Mouse (Mus musculus): ENCODE results near the gene Ptk7. TPM values are rescaled to one million over a fixed set of nuclear protein-coding genes. Genes with fewer than 3 reads are reported as not detected.
A peak's percentile ranks its signal among the peaks of the same experiment; 100 is the strongest.

Ptk7 gene
- 7.2 and 15.6 TPM in 2 replicates for total RNA-seq (2017)

DNA sequence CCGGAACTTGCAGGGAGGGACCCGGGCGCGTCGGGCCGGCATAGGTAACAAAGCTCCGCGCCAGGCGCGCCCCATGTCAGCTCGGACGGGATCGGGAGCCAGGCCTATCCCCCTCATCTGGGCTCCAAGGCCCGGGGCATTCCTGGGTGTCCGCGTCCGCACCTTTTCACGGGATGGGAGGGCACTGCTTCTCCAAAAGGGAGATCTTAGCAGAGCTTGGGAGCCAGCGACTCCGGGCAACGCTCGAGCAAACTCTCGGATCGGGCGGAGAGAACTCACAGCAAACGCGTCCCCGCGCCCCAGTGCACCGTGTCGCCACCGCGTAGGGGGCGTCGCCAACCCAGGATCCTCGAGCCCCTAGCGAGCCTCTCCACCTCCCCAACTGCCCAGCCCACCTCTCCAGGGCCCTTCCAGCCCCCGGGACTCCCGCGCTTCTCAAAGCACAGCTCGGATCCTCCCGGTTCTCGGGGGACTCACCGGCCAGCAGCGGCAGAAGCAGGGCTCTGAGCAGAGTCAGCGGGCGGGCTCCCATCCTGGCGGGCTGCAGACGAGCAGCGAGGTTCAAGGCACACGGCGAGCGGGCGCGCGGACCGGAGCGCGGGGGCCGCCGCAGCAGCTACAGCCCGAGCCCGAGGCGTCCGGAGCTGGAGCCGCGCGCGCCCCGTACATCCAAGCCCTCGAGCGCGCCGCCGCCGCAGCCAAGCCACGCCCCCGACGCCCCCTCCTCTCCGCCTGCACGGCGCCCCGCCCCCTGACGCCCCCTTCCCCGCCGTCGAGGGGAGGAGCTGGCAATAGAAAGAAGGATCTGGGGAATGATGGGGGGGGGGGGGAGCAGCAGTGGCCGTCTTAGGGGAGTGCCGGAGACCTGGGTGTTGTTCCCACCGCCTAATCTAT is at the start of gene Ptk7:
Gene Ptk7, minus strand, starts transcription at position 714 of the 894 bp plus-strand sequence.
- peak in 1 of 2 experiments; percentile 32; a peak in 1 of 4 replicates for ATAC-seq (replicated peaks in 1 of 2; ENCODE audit: insufficient read depth in 1 of 2, low FRiP score in 2 of 2, low TSS enrichment in 1 of 2, low read depth in 1 of 2, poor library complexity in 2 of 2, severe bottlenecking in 2 of 2)

DNA sequence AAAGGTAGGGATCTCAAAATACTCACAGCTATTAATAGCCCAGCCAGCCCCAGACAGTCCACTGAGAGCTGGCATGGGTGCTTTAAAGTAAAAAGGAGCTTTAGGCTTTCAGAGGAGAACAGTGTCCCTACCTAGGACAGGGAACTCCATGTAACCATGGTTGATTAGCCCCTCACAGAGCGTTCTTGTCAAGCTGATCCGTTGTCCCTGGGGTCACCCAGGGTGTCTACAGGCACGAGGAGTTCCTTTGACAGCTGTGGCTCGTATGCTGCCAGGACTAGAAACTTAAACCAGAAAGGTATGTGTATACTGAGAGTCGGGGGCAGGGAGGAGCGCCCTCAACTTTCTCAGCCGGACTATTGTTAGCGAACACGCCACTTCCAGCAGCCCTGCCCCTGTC is 49.6 kb upstream of the Ptk7 start:
- ATAC-seq (replicated peaks in 1 of 2; ENCODE audit: insufficient read depth in 1 of 2, low FRiP score in 2 of 2, low TSS enrichment in 1 of 2, low read depth in 1 of 2, poor library complexity in 2 of 2, severe bottlenecking in 2 of 2): no peak

DNA sequence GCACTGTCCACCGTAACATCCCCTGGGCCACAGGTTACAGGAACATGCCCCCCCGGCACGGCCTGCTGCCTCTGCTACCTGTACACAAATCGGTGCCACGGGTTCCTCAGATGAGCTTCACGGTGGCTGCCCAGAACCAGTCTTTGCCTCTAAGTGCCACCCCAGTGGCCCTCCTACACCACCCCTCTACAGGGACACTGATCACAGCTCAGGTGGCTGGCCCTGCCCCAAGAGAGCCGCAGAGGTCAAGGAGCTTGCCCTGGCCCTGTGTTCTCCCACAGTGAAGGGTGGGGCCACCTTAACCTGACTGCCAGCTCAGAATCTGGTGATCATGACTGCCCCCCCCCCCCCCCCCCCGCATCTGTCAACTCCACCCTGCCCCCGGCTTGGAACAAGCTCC is 49.1 kb upstream of the Ptk7 start, which contains the start of gene Mea1:
Gene Mea1, plus strand, starts transcription at position 378 of the 400 bp plus-strand sequence.
- no peak for ATAC-seq (replicated peaks in 1 of 2; ENCODE audit: insufficient read depth in 1 of 2, low FRiP score in 2 of 2, low TSS enrichment in 1 of 2, low read depth in 1 of 2, poor library complexity in 2 of 2, severe bottlenecking in 2 of 2)

DNA sequence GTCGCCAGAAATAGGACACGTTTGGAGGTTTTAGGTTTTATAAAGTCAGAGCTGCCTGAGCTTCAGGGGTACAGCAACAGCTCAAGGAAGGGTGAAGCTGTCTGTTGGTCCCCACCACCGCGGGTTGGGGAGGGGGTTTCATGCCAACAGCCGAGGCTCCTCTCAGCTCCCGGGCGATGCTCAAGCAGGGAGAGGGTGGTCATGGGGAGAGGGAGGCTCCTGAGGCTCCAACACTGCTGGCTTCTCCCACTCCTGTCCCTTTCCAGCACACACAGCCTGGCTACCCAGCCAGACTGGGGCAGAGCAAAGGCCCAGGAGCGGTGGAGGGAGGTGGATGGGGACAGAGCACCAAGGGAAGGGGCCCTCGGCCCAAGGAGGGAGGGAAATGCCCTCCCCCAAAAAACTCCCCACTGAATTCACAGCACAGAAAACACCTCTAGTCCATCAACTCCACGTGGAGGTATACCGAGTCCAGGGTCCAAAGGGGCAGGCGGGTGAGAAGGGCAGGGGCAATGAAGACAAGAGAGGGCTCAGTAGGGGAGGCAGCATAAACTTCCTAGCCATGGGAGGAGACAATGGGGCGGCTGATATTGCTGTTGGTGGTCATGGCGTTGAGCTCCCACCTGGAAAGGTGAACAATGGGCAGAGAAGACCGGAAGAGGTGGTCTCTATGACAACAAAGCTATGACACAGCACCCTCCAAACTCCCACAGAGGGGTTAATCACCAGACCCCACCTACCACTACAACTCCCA is 45.4 kb upstream of the Ptk7 start:
- no peak for ATAC-seq (replicated peaks in 1 of 2; ENCODE audit: insufficient read depth in 1 of 2, low FRiP score in 2 of 2, low TSS enrichment in 1 of 2, low read depth in 1 of 2, poor library complexity in 2 of 2, severe bottlenecking in 2 of 2)

DNA sequence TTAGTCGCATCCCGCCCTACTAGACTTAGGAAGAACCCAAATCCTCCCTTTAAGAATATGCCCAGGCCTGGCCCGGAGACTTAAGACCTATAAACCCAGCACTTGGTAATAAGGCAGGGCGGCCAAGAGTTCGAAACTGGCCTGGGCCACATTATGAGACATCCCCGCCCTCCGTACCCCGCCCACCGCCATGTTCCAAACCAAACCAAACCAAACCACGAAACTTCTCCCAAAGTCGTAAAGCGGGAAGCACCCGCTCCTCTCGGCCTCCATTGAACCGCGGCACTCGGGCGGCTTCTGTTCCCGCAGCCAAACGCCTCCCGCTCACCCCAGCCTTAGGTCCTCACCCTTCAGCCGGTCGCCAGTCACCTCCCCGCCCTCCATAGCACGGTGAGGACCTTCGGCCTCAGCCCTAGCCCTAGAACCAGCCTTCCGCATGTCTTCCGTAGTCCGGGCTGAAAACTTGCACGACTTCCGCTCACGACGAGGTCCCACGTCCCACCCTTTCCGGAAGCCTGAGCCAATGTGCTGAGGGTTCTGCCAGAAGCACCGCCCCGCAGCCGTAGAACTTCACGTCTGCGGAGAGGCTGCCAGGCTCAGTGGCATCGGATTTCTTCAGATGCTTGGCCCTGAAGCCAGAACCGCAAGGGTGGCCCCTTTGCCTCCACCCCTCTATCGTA is 44.7 kb upstream of the Ptk7 start, which contains the start of gene Rrp36:
Gene Rrp36, minus strand, starts transcription at position 503 of the 680 bp plus-strand sequence.
- ATAC-seq (replicated peaks in 1 of 2; ENCODE audit: insufficient read depth in 1 of 2, low FRiP score in 2 of 2, low TSS enrichment in 1 of 2, low read depth in 1 of 2, poor library complexity in 2 of 2, severe bottlenecking in 2 of 2): peak; percentile 99

DNA sequence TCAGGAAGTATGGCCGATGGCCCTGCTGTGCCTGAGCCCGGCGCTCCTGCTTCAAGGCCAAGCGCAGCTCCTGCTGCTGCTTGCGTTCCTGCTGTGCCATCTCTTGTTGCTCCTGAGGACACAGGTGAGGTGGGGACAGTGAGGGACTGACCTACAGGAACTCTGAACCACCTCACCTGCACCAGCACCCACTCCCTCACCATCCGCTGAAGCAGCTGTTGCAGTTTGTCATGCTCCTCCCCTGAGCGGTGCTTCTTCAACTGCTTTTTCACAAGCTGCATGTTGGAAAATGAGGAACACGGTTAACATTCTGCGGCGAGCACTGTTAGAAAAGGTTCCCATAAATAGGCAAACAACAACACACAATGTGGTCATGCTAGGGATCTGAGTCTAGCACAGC is 40.6 kb upstream of the Ptk7 start:
- no peak for ATAC-seq (replicated peaks in 1 of 2; ENCODE audit: insufficient read depth in 1 of 2, low FRiP score in 2 of 2, low TSS enrichment in 1 of 2, low read depth in 1 of 2, poor library complexity in 2 of 2, severe bottlenecking in 2 of 2)

DNA sequence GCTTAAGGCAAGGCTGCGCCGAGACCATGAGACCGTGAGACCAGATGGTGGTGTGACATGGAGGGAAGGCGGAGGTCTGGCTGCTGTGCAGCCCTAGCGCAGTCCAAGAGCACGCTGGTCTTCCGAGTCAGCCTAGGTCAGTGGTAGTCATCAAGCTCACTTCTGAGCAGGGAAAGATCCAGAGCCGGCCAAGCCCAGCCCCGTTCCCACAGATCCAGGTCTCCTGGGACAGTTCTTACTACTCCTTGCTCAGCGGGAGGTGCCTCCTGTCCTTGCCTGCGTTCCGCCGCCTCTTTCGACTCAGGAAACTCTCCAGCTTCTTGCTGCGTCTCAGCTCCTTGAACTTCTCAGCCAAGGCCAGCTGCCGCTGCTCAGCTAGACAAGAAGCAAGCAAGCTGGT is 38.4 kb upstream of the Ptk7 start:
- ATAC-seq (replicated peaks in 1 of 2; ENCODE audit: insufficient read depth in 1 of 2, low FRiP score in 2 of 2, low TSS enrichment in 1 of 2, low read depth in 1 of 2, poor library complexity in 2 of 2, severe bottlenecking in 2 of 2): no peak

DNA sequence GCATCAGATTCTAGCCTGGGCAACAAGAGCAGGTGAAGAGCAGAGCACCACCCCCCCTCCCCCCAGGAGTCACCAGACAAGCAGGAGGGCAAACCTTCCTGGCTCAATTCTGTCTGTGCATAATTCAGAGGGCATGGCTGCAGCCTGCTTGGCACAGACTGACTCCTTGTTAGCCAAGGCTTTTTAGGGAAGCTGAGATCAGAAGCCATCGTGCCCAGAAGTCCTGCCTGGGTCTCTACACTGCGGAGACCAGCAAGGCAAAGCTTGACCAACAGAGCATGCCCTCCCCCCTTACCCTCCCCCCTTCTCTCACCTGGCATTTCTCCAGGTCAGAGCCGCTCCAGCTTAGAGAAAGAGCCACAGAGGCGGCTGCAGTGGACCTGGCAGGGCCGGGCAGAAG is 33.4 kb upstream of the Ptk7 start:
- no peak for ATAC-seq (replicated peaks in 1 of 2; ENCODE audit: insufficient read depth in 1 of 2, low FRiP score in 2 of 2, low TSS enrichment in 1 of 2, low read depth in 1 of 2, poor library complexity in 2 of 2, severe bottlenecking in 2 of 2)

DNA sequence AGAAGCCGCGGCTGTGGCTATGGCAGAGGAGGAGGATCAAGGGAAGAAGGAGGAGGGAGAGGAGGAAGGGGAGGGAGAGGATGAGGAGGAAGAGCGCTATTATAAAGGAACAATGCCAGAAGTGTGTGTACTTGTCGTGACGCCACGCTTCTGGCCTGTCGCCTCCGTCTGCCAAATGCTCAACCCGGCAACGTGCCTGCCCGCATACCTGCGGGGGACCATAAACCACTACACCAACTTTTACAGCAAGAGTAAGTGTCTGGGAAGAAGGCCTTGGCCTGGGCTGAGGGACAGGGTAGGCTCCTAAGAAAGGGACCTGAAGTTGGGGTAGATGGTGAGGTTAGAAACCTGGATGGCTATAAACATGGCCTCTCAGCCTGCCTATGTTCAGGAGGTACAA is 32.7 kb upstream of the Ptk7 start:
- ATAC-seq (replicated peaks in 1 of 2; ENCODE audit: insufficient read depth in 1 of 2, low FRiP score in 2 of 2, low TSS enrichment in 1 of 2, low read depth in 1 of 2, poor library complexity in 2 of 2, severe bottlenecking in 2 of 2): no peak

DNA sequence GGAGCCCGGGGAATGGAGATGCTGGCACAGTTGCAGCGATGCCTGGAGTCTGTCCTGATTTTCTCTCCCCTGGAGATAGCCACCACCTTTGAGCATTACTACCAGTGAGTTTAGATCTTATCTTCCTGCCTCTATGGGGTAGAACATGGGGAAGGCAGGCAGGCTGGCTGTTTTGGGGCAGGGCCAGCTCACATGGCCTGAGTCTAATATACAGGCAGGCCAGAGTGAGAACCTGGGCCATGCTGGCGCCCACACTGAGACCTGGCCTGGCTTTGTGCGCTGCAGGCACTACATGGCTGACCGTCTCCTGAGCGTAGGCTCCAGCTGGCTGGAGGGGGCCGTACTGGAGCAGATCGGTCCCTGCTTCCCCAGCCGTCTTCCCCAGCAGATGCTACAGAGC is 32.0 kb upstream of the Ptk7 start:
- no peak for ATAC-seq (replicated peaks in 1 of 2; ENCODE audit: insufficient read depth in 1 of 2, low FRiP score in 2 of 2, low TSS enrichment in 1 of 2, low read depth in 1 of 2, poor library complexity in 2 of 2, severe bottlenecking in 2 of 2)

DNA sequence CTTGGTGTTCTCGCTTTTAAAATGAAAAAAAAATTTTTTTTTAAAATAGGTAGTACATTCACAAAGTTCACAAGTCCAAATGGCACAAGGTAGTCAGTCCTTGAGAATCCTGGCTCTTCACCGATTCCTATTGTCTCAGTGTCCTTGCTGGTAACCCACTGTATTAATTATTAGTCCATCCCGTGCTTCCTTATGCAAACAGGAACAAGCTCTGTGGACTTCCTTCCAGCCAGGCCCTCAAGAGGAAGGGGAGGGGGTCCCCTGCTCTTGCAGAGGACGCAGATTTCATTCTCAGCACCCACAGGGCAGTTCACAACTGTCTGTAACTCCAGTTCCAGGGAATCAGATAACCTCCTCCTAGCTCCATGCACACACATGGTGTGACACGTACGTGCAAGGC is 26.8 kb upstream of the Ptk7 start:
- ATAC-seq (replicated peaks in 1 of 2; ENCODE audit: insufficient read depth in 1 of 2, low FRiP score in 2 of 2, low TSS enrichment in 1 of 2, low read depth in 1 of 2, poor library complexity in 2 of 2, severe bottlenecking in 2 of 2): no peak

DNA sequence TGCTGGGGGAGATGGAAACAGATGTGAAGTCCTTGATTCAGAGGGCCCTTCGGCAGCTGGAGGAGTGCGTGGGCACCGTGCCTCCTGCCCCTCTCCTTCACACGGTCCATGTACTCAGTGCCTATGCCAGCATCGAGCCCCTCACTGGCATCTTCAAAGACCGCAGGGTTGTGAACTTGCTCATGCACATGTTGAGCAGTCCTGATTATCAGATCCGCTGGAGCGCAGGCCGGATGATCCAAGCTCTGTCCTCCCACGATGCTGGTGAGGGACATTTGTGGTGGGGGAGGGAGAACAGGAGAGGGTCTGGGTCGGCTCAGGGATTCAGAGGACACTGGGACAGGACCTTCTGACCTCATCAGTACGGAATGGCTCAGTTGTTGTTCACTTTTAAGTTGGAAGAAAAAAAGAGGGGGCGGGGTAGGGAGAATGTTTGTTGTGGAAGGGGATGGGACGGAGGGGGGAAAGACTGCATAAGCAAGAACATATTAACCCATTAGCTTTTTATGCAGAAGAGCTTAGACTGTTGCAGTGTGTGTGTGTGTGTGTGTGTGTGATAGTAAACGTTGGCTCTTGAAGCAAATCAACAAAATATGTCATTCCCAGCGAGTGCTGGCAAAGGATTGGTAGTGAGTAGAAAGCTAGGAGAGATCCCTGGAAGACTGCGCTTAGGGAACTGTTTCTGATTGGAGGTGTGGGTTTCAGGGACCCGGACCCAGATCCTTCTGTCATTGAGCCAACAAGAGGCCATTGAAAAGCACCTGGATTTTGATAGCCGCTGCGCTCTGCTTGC is 22.6 kb upstream of the Ptk7 start:
- ATAC-seq (replicated peaks in 1 of 2; ENCODE audit: insufficient read depth in 1 of 2, low FRiP score in 2 of 2, low TSS enrichment in 1 of 2, low read depth in 1 of 2, poor library complexity in 2 of 2, severe bottlenecking in 2 of 2): no peak

DNA sequence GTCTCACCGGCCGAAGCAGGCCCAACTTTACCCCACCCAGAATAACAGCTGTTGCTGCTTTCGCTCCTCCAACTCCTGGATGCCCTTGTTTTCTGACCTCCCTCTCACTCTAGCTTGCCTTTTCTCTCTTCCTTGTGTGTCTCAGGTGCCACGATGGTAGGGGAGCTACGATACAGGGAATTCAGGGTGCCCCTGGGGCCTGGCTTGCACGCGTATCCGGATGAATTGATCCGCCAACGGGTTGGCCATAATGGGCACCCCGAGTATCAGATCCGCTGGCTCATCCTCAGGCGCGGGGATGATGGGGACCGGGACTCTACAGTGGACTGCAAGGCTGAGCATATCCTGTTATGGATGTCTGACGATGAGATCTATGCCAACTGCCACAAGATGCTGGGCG is 22.0 kb upstream of the Ptk7 start:
- no peak for ATAC-seq (replicated peaks in 1 of 2; ENCODE audit: insufficient read depth in 1 of 2, low FRiP score in 2 of 2, low TSS enrichment in 1 of 2, low read depth in 1 of 2, poor library complexity in 2 of 2, severe bottlenecking in 2 of 2)

DNA sequence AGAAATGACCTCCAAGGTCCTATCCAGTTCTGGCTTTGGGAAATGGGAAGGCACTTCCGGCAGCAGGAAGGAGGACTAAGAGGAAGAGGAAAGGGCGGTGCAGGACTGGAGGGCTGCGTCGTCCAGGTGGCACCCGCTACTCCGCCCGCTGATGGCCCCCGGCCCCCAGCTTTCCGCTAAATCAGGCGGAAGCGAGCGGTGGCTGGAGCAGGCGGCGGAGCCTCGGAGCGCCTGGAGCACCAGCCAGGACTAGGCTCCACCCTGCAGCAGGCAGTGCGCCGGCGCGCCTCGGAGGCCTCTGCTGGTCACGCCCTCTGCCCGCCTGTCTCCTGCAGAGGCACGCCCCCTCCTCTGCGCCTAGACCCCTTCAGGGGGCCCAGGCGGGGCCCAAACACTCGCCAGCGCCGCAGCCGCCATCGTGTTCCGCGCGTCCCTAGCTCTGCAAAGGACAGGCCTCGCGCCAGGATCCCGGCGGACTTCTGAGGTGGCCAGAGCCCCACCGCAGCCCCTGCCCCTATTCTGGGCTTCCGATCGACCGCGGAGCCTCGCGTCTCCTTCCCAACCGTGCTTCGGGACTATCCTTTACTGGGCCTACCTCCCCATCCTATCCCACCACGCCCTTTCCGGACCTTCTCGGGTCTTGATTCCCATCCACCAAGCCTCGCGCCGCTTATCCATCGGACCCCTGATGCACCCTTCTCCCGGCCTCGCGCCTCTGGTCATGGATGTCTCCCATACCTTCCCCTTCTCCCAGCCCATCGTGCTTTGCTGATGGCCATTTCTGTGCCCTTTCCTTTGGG is 21.1 kb upstream of the Ptk7 start, which contains the start of gene Cul7:
Gene Cul7, plus strand, starts transcription at position 106 of the 800 bp plus-strand sequence.
- ATAC-seq (replicated peaks in 1 of 2; ENCODE audit: insufficient read depth in 1 of 2, low FRiP score in 2 of 2, low TSS enrichment in 1 of 2, low read depth in 1 of 2, poor library complexity in 2 of 2, severe bottlenecking in 2 of 2): peak; percentile 66 to 79

DNA sequence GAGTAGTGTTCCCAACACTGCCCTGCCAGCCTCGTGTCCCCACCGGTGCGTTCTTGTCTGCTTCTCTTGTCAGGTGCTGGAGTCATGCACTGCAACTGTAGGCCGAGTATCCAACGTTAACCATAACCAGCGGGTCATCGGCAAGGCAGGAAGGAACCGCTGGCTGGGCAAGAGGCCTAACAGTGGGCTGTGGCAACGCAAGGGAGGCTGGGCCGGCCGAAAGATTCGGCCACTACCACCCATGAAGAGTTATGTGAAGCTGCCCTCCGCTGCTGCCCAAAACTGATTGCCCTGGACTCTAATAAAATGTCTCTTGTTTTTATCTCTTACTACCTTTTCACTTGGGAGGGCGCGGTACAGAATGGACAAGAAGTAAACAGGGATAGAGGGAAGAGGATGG is 20.5 kb upstream of the Ptk7 start:
- no peak for ATAC-seq (replicated peaks in 1 of 2; ENCODE audit: insufficient read depth in 1 of 2, low FRiP score in 2 of 2, low TSS enrichment in 1 of 2, low read depth in 1 of 2, poor library complexity in 2 of 2, severe bottlenecking in 2 of 2)

DNA sequence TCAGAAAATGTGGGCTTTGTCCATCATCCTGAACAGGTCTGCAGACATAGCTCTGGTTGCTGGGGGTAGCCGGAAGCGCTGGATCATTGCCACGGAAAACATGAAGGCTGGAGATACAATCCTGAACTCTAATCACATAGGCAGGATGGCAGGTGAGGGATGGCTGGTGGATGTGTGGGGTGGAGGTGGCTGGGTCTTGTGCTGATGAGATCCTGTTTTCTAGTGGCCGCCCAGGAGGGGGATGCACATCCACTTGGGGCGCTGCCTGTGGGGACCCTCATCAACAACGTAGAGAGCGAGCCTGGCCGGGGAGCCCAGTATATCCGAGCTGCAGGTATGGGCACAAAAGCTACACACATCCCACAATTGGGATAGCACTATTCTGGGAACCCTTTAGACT is 19.1 kb upstream of the Ptk7 start:
- ATAC-seq (replicated peaks in 1 of 2; ENCODE audit: insufficient read depth in 1 of 2, low FRiP score in 2 of 2, low TSS enrichment in 1 of 2, low read depth in 1 of 2, poor library complexity in 2 of 2, severe bottlenecking in 2 of 2): no peak

All from hematopoietic stem cell, adult 5-6 weeks (primary cell).